Mouse (Mus musculus) small intestine, adult 2 months (tissue): ENCODE data around the gene Sytl3.

Experiments
- CTCF ChIP-seq: fragments of 200-500 bp; IDR thresholded peaks from 2 replicates; pipeline ENCODE4 v1.5.1; 2012; ENCODE audit warnings: low read depth, mild to moderate bottlenecking, control low read depth, inconsistent platforms, low read length, moderate library complexity, mixed read lengths; ENCODE audit not compliant: insufficient replicate concordance, insufficient read length; ENCODE audit errors: extremely low read depth
- POLR2A ChIP-seq: fragments of 200-500 bp; IDR thresholded peaks from 2 replicates; pipeline ENCODE4 v1.6.1; 2012; ENCODE audit warnings: low read depth, mild to moderate bottlenecking, control low read depth, inconsistent platforms, low read length, moderate library complexity

DNA sequence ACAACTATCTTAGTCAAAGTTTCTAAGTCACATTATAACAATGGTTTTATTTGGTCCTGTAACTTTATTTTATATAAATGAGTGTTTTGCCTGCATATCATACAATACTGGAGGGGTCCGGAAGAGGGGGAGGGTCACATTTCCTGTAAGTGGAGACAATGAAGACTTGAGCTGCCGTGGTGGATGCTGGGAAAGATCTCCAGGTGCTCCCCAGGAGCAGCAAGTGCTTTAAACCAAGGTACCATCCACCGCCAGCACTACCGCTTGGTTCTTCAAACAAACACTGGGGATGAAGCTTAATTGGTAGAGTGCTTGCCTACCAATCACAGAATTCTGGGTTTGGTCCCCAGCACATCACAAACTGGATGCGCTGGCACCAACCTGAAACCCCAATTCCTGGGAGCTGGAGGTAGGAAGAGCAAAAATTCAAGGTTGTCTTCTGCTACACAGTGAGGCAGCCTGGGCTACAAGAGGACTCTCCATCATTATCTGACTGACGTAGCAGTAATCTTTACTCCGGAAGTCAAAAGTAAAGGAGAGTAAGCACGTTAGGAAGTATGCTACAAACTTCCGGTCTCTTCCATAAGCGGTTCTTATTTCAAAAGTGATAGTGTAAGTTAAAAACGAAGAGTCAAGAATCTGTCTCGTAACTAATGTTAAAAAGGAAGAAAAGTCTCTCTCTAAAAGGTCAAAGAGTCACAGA is 118.9 kb downstream of the Sytl3 start:
- TF ChIP-seq CTCF (no peak), POLR2A (no peak)
